Mouse (Mus musculus) intestine, embryonic 16.5 days (tissue): ENCODE measurements around the gene Ptch1. TPM values are rescaled to one million over a fixed set of nuclear protein-coding genes. Genes with fewer than 3 reads are reported as not detected.

ENCODE experiments used
- ATAC-seq: fragments of 200-750 bp; cut with Nextera tagmentation; 2 replicates; pipeline ENCODE4 v1.8.0; 2017; ENCODE audit warnings: moderate TSS enrichment, moderate library complexity
- H3K27ac ChIP-seq: fragments of 300-500 bp; sonication (generic); 2 replicates; pipeline ENCODE4 v1.5.1; 2014; ENCODE audit warnings: mild to moderate bottlenecking, low read length
- H3K27me3 ChIP-seq: fragments of 300-500 bp; sonication (generic); replicated peaks from 2 replicates; pipeline ENCODE4 v1.6.1; 2014; ENCODE audit warnings: low read length, control low read depth, mixed read lengths; ENCODE audit not compliant: control insufficient read depth, insufficient read depth
- H3K36me3 ChIP-seq: fragments of 300-500 bp; sonication (generic); 2 replicates; pipeline ENCODE4 v1.6.1; 2014; ENCODE audit warnings: low read length, control low read depth; ENCODE audit not compliant: control insufficient read depth, insufficient read depth
- H3K4me1 ChIP-seq: fragments of 300-500 bp; sonication (generic); 2 replicates; pipeline ENCODE4 v1.6.1; 2014; ENCODE audit warnings: low read length, control low read depth, mixed read lengths; ENCODE audit not compliant: control insufficient read depth, insufficient read depth
- H3K4me2 ChIP-seq: fragments of 300-500 bp; sonication (generic); 2 replicates; pipeline ENCODE4 v1.6.1; 2014; ENCODE audit warnings: low read depth, low read length, control low read depth
- H3K4me3 ChIP-seq: fragments of 300-500 bp; sonication (generic); 2 replicates; pipeline ENCODE4 v1.5.1; 2014; ENCODE audit warnings: mild to moderate bottlenecking, low read length
- H3K9ac ChIP-seq: fragments of 300-500 bp; sonication (generic); 2 replicates; pipeline ENCODE4 v1.6.1; 2014; ENCODE audit warnings: low read depth, low read length
- H3K9me3 ChIP-seq: fragments of 300-500 bp; sonication (generic); 2 replicates; pipeline ENCODE4 v1.6.1; 2016; ENCODE audit warnings: low read length, control low read depth; ENCODE audit not compliant: control insufficient read depth
- WGBS: fragments of 180-500 bp; shearing (Covaris S2); extraction: QIAGEN DNeasy Blood & Tissue Kit; methylation state at CpG from one replicate; pipeline ENCODE4 v1.1.7; 2014; 5-methylcytosine and 5-hydroxymethylcytosine counted together
- polyA plus RNA-seq: library from polyadenylated mRNA; unstranded; fragments of >200 nt; fragmentation: Nextera tagmentation; extraction: Ambion mirVana; gene quantifications from 2 replicates; pipeline ENCODE4 v1.2.1, GENCODE M21; 2015

The Ptch1 gene
- polyA plus RNA-seq, 1 experiment from 2014 or later, result 24.5 TPM

DNA sequence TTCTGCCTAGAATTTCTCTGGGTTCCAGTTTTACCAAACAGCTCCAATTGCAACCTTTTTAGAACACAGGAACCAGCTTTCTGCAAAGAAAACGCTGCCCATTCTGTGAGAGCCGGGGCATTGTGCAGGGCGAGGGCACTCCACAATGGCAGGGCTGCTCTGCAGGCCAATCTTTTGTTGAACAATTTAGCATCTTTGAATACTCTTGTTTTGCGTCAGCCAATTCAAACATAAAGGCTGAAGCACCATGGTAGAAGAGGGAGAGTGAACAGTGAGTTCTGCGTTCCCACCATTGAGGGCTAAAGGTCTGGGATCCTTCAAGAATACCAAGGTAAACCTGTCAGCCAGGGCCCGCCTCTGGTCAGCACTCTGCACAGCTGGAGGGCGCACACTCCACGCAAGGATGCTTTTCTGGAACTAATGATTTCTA, 58.5 kb downstream of the Ptch1 start:
- peak; percentile 18; the same call in 1 of the 2 replicates for ATAC-seq
- no peak overlapping the region for H3K4me2 ChIP-seq
- peak overlapping the region; percentile 14; the same call in 1 of the 2 replicates for H3K27ac ChIP-seq
- no peak overlapping the region for H3K4me3 ChIP-seq
- H3K36me3 ChIP-seq, result peaks cover 37% of the 10 kb centered on the region
- H3K9ac ChIP-seq, result no peak overlapping the region
- WGBS, result 42% methylated on average over 8 of the region's 8 CpGs
- H3K4me1 ChIP-seq, result 0 out of 2 replicates have a peak, but pooled peaks cover 4% of the 10 kb centered on the region
- no peaks in the 10 kb centered on the region for H3K9me3 ChIP-seq
- H3K27me3 ChIP-seq, result no peaks in the 10 kb centered on the region

GRCm38 (mm10) chr13:63513374-63514098, 59.9 kb downstream of the Ptch1 start:
- H3K4me2 ChIP-seq, result no peak overlapping the region
- WGBS, result 69% methylated on average over 26 of the region's 26 CpGs
- H3K36me3 ChIP-seq, result peaks cover 35% of the 10 kb centered on the region
- H3K4me1 ChIP-seq, result 0 out of 2 replicates have a peak, but pooled peaks cover 4% of the 10 kb centered on the region
- peak overlapping the region; percentile 36; the same call in 1 of the 2 replicates for H3K27ac ChIP-seq
- ATAC-seq, result no peak
- no peaks in the 10 kb centered on the region for H3K9me3 ChIP-seq
- H3K9ac ChIP-seq, result no peak overlapping the region
- H3K4me3 ChIP-seq, result no peak overlapping the region
- H3K27me3 ChIP-seq, result no peaks in the 10 kb centered on the region

DNA sequence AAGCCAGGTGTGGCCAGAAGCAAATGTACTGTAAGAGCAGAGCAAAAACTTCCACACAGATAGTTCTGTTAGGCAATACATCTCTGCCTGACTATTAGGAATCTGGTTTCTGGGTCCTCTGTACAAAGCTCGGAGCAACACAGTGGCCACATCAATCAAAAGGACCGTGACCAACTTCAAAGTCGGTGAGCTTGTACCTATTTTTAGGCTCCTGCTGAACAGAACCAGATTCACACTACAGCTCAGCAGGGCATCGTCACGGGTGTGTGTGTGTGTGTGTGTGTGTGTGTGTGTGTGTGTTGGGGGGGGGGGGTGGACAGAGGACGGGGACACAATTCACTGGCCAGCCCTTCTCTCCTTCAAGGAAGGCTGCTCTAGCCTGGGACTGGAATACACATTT, 61.0 kb downstream of the Ptch1 start:
- peaks cover 26% of the 10 kb centered on the region for H3K36me3 ChIP-seq
- no peak for ATAC-seq

GRCm38 (mm10) chr13:63507821-63508220, 65.6 kb downstream of the Ptch1 start:
- Histone ChIP-seq H3K36me3 (peaks cover 21% of the 10 kb centered on the region), H3K9ac (no peak overlapping the region), H3K9me3 (no peaks in the 10 kb centered on the region), H3K4me2 (no peak overlapping the region), H3K4me3 (no peak overlapping the region), H3K27ac (no peak overlapping the region), H3K27me3 (no peaks in the 10 kb centered on the region), H3K4me1 (no peaks in the 10 kb centered on the region)
- WGBS, result 63% methylated on average over 5 of the region's 5 CpGs
- ATAC-seq, result no peak

More for the DNA sequence above, 61.0 kb downstream of the Ptch1 start:
- 47% methylated on average over 6 of the region's 6 CpGs for WGBS
- Histone ChIP-seq H3K4me1 (0 out of 2 replicates have a peak, but pooled peaks cover 4% of the 10 kb centered on the region), H3K27ac (no peak overlapping the region), H3K9me3 (no peaks in the 10 kb centered on the region), H3K27me3 (no peaks in the 10 kb centered on the region), H3K4me2 (no peak overlapping the region), H3K9ac (no peak overlapping the region), H3K4me3 (no peak overlapping the region)

- WGBS, result 75% methylated on average over 6 of the region's 6 CpGs
- H3K27ac ChIP-seq, result no peak overlapping the region
These were observed 66.3 kb downstream of the Ptch1 start for GRCm38 (mm10) chr13:63507001-63507556.

GRCm38 (mm10) chr13:63506364-63506763, 67.0 kb downstream of the Ptch1 start:
- Histone ChIP-seq H3K4me1 (no peaks in the 10 kb centered on the region), H3K9ac (no peak overlapping the region), H3K27me3 (no peaks in the 10 kb centered on the region), H3K9me3 (no peaks in the 10 kb centered on the region), H3K4me3 (no peak overlapping the region), H3K4me2 (no peak overlapping the region), H3K27ac (no peak overlapping the region), H3K36me3 (peaks cover 13% of the 10 kb centered on the region)
- no peak for ATAC-seq
- WGBS, result 44% methylated on average over 1 of the region's 1 CpGs

More at GRCm38 (mm10) chr13:63507001-63507556, 66.3 kb downstream of the Ptch1 start:
- Histone ChIP-seq H3K9ac (no peak overlapping the region), H3K4me3 (no peak overlapping the region), H3K9me3 (no peaks in the 10 kb centered on the region), H3K36me3 (peaks cover 20% of the 10 kb centered on the region), H3K27me3 (no peaks in the 10 kb centered on the region), H3K4me2 (no peak overlapping the region), H3K4me1 (no peaks in the 10 kb centered on the region)
- ATAC-seq, result no peak

- H3K4me3 ChIP-seq, result no peak overlapping the region
- H3K4me2 ChIP-seq, result no peak overlapping the region
- no peak overlapping the region for H3K9ac ChIP-seq
- no peak for ATAC-seq
- no peaks in the 10 kb centered on the region for H3K4me1 ChIP-seq
- H3K36me3 ChIP-seq, result no peaks in the 10 kb centered on the region
- no peak overlapping the region for H3K27ac ChIP-seq
- WGBS, result 91% methylated on average over 2 of the region's 2 CpGs
- H3K27me3 ChIP-seq, result no peaks in the 10 kb centered on the region
- no peaks in the 10 kb centered on the region for H3K9me3 ChIP-seq
These were observed 71.0 kb downstream of the Ptch1 start for GRCm38 (mm10) chr13:63502391-63502790.

DNA sequence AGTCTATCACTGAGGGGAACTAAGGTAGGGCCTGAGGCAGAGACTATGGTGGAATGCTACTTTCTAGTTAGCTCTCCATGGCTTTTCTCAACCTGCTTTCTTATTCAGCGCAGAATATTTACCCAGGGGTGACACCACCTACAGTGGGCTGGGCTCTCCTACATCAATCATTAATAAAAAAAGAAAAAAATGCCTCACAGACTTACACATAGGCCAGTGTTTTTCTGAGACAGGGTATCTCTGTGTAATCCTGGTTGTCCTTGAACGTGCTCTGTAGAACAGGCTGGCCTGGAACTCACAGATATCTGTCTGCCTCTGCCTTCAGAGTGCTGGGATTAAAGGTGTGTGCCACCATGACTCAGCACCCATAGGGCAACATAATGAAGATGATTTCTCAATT, 73.9 kb downstream of the Ptch1 start:
- H3K4me3 ChIP-seq, result no peak overlapping the region
- WGBS, result 63% methylated on average over 2 of the region's 2 CpGs
- no peaks in the 10 kb centered on the region for H3K36me3 ChIP-seq
- no peaks in the 10 kb centered on the region for H3K27me3 ChIP-seq
- no peak overlapping the region for H3K9ac ChIP-seq
- H3K4me2 ChIP-seq, result no peak overlapping the region
- no peaks in the 10 kb centered on the region for H3K9me3 ChIP-seq
- no peak overlapping the region for H3K27ac ChIP-seq
- peak; percentile 53 for ATAC-seq
- no peaks in the 10 kb centered on the region for H3K4me1 ChIP-seq

- Histone ChIP-seq H3K36me3 (no peaks in the 10 kb centered on the region), H3K27me3 (no peaks in the 10 kb centered on the region), H3K9me3 (no peaks in the 10 kb centered on the region), H3K4me1 (no peaks in the 10 kb centered on the region), H3K9ac (peak within 1 kb of the TSS; percentile 35), H3K4me3 (no peak within 1 kb of the TSS), H3K27ac (no peak within 1 kb of the TSS), H3K4me2 (peak within 1 kb of the TSS; percentile 17)
- WGBS, result 33% methylated on average over 23 of the region's 23 CpGs
- no peak for ATAC-seq
These were observed 76.5 kb downstream of the Ptch1 start, which contains the start of gene Fancc for GRCm38 (mm10) chr13:63496646-63497582. TSS of gene Fancc (minus strand) at chr13:63497278.
